Mouse (Mus musculus): Measurements from ENCODE around the gene Ciz1.

Gene Ciz1

DNA sequence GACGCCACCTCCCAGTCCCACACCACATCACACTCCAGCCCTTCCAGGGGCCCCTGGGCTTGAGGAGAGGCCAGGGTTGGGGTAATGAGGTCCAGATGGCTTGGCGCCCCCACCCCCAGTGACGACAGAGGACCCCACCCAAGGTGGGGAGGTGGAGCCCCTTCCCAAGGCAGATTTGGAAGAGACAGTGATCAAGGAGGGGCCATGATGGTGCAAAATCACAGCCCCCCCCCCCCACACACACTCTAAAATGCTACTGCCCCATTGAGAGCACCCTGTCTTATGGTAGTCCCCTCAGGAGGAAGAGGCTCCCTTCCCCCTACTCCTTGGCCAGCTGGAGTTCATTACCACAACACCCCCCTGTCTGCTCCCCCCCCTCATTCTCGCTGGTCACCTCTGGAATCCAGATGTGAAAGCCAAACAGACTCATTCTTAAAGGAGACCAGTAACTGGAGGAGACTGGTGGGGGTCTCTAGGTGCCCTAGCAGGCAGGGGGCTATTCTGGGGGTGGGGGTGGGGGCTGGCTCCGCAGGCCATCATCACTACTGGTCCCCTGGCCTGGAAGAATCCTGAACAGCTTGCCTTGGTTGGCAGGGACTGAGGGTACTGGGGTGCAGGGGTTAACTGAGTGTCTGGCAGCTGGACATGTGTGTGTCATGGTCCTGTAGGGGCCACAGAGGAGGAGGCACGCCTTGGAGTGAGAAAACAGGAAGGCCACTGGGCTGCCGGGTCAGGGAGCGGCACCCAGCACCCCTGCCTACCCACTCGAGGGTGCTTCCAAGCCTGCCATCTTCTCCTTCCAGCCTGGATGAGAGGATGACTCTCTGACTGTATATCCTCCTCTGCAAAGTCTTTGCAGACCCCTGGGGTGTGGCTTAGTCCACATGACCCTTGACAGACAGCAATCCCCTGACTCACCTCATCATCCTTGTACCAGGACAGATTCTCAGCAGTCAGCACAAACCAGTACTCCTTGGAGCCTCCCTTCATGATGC lies 32.2 kb upstream of the Ciz1 start:
- DNase-seq (ENCODE audit: low spot score), result no peak

DNA sequence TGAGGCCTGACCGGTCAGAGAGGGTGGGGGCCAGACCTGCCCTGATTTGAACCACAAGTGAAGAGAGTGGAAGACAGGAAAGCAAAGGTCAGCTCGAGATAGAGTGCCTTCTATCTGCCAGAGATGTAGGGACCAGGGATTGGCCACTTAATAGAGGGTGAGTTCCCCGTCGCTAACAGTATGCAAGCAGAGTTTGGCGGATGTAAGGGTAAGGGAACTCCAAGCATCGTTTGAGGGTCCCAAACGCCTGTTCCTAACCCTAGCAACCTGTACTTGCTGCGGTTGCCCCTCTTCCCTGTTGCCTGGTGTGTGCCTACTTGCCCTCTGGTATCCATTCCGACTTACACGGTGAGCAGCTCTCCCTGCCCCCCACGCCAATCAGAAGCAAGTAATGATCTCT lies 31.4 kb upstream of the Ciz1 start:
- no peak for DNase-seq (ENCODE audit: low spot score)

DNA sequence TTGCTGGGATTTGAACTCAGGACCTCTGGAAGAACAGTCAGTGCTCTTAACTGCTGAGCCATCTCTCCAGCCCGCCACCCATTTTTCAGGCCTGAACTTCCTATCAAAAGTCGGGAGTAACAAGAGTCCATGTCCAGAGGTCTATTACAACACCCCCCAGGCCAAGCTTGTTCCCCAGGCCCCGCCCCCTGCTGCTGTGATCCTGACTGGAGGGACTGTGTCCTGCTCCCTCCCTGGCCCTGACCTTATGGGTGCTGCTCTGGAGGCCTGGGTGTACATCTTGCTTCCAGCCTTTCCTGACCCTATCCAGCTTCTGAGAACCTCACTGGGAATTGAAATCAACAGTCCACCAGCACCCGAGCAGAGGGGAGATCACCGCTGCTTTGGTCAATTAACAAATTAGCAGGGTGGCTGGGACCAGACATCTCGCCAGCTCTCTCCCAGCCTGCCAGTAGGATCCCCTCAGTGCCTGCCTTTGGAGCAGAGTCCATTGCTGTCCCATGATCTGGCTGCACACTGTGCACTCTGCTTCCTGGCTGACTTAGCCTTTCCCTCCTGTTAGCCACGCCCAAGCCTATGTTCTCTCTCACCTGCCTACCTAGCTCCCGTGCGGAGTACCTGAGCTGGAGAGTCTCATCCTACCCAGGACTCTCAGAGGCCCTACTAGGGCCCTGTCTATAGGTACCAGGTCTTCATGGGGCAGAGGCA lies 30.4 kb upstream of the Ciz1 start:
- no peak for DNase-seq (ENCODE audit: low spot score)

DNA sequence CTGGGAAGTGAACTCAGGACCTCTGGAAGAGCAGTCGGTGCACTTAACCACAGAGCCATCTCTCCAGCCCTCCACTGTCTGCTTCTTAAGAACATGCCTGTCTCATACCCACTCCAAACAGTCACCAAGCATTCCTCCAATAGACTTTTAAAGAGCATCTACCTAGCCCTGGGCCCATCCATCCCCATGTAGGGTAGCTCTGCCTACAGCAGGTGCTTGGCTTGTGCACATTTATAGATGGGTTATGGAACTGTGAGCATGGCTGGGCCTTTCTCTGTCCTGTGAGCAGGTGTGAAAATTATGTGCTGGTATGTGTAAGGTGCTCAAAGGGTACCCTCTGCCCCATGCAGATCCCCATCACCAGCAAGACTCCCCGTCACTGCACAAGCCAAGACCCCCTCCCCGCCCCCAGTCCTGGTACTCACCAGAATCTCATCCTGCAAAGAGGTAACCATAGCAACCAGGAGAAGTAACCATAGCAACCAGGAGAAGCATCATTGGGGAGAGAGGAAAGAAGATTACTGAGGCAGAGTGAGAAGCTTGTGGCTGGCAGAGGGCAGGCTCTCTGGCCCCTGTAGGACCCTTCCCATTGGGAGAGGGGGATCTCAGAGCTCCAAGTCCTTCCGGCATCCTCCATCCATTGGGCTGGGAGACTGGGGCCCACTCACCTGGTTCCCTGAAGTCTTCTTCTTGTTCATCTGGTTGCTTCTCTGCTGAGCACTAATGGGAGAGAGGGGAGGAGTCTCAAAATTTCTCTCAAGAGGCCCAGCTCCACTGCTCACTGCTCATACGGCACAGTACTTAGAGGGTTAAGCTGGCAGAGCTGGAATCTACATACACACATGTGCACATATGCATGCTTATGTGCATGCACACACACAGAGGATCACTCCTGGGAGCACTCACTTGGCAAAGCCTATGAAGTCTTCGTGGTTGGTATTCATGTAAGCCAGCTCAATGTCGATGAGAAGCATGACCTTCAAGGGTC lies 29.1 kb upstream of the Ciz1 start:
- DNase-seq (ENCODE audit: low spot score), result no peak

DNA sequence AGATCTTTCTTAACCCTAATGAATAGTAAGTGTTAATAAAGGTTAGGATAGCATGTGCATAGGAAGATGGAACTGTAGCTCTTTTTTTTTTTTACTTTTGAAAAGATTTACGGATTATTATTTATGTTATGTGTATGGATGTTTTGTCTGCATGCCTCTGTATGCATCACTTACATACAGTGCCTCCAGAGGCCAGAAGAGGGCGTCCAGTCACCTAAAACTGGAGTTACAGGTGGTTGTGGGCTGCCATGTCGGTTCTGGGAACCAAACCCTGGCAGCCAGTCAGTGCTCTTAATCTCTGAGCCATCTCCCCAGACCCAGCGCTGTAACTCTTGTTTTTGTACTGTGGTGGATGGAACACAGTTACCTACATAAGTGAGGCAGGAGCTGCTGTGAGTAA lies 27.8 kb upstream of the Ciz1 start:
- no peak for DNase-seq (ENCODE audit: low spot score)

DNA sequence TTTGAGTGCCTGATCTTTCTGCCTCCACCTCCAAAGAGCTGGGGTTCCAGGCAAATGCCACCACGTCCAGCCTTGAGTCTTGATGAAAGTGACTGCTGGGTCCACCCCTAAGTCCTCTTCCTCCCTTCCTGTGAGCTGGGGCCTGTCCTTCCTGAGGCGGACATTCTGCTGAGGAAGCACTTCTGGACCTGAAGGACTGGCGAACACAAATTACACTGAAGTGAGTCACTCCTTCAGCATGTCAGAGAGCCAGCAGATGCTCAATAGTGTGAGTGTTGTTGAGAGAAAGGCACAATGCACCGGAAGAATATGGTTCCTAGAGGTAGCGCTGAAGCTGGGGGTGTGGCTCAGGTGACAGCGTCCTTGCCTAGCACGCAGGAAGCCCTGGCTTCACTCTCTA lies 26.8 kb upstream of the Ciz1 start:
- DNase-seq (ENCODE audit: low spot score), result no peak

DNA sequence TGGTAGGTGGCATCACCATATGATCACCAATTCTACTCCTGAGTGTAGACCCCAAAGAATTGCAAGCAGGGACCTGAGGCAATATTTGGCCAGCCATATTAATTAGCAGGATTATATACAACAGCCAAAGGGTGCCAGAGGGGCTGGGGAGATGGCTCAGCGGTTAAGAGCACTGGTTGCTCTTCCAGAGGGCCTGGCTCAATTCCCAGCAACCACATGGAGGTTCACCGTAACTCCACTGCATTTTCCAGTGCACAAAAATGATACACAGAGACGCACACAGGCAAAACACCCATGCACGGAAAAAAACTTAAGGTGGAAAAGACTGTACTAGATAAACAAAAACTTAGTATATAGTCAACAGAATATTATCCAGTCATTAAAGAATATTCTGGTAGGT lies 24.9 kb upstream of the Ciz1 start:
- DNase-seq (ENCODE audit: low spot score), result no peak

DNA sequence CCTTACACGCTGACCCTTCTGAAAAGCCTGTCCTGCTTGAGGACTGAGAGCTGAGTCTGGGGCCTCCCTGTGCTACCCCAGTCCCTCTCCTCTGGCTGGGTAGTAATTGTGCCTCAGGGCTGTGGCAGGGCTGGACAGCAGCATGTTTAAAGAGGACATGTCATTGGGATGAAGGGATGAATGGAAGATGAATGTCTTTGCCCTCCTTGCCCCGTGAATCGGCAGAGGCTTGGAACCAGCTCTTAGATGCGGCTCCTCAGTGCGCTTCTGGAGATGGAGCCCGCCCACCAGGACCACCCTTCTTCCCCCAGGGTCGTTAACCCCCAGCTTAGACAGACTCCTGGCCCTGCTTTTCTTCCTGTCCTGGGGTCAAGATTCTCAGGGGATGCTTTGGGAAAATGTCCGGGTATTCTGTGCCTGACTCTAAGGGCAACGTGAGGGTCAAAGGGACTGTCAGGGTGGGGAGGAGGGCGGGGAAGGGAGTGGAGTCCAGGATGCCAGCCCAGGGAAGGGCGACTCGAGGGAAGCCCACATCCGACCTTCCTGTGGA lies 23.1 kb upstream of the Ciz1 start:
- DNase-seq (ENCODE audit: low spot score), result no peak

DNA sequence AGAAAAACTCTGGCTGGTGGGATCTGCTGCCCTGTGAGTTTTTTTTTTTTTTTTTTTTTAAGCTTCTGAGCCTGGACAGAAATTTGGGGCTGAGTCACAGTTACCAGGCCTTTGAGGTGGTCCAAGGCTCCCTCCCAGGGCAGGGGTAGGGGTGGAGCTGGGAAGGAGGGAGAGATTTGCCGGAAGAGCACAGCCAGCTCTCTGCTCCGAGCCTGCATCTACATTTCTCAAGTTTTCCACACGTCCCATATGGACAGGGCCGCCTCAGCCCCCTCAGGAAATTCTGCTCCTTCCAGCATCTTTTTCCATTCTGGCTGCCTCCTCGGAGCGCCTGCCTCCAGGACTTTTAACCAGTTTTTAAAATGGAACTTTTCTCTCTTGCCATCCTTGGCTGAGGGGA lies 22.6 kb upstream of the Ciz1 start:
- no peak for DNase-seq (ENCODE audit: low spot score)

DNA sequence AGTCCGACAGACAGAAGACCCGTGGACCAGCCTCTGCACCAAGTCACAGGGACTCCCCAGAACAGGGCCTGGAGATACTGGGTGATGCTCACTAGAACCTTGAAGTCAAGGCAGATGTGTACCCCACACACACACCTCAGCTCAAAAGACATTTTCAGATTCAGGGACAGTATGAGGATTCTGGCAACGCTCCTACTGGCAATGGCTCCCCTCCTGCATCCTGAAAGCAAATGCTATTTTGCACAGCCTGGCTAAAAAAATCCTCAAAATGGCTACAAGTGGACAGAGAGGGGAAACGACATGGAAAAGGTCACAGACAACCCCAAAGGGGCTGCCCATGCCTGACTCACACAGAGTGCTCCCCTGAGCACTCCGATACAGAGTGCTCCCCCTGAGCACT lies 20.0 kb upstream of the Ciz1 start:
- DNase-seq (ENCODE audit: low spot score), result no peak

DNA sequence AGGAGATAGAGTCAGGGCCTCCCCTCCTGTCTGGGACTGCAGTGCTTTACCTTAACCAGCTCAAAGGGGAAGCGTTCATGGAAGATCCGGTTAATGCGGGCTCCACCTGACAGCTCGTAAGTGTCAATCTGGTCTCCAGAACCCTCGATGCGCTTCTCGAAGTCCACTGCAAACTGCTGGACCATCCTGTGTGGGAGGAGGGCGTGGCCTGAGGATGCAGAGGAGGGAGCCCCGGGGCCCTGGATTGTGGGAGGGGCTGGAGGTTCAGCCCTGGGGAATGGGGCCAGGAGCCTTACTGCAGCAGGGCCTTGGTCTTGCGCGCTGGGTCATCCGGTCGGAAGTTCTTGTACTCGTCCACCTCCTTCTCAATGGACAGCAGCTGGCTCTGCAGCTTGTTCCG lies 16.2 kb upstream of the Ciz1 start:
- no peak for DNase-seq (ENCODE audit: low spot score)

DNA sequence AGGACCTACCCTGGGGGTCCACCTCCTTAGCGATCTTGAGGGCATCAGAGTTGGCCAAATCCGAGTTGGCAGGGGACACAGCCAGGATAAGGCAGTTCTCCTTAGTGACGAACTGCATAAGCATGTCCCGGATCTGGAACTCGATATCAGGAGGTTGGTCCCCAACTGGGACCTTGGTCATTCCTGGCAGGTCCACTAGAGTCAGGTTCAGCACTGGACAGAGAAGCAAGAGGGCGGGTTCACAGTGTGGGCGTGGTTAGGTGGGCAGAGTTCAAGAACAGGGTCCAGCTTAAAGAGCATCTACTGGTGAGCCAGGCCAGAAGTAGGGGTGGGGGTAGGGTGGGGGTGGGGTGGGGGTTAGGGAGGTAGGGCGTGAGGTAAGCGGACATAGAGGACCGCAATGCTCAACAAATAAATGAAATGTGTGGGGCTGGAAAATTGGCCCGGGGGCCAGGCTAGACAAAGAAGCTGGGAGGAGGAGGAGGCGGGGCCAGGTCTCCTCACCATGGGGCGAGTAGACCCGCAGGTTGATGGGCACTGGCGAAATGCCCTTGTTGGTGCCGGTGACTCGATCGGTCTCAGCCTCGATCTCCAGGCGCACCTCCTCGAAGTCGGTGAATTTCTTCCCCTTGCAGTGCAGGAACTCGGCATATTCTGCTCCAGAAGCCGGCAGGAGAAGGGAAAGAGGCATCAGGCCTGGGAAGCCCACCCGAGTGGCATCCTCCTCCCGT lies 12.1 kb upstream of the Ciz1 start:
- no peak for DNase-seq (ENCODE audit: low spot score)

DNA sequence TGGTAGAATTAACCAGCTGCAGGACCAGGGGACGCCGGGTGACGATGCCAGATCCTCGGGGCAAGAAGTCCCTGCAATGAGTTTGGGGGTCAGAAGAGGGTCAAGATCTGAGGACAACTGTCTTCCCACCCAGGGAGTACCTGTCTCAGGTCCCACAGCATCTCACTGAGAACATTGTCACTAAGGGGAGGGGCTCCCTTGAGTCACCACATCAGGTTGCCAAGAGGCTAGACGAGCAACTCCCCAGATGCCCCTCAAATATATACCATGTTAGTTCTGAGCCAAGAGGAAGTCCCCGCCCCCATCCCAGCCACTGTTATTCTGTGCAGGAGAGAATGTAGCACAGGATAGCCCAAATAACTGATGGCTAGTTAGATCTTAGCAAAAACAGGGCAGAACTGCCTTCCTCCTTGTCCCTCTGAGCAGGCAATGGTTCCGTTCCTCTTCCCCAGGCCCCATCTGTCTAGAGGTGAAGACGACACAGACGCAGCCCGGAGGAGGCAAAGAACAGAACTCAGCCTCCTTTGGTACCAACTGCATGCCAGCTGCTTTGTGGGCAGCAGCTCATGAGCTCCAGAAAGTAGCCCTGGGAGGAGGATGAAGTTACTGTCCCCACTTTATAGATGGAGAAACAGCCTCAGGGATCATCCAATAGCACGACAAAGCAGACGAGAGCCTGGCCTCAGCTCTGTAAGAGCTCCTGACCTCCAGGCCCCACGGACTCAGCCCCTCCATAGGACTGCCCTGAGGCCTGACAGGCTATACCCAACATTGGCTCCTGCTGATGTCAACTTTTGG lies 11.1 kb upstream of the Ciz1 start:
- no peak for DNase-seq (ENCODE audit: low spot score)

DNA sequence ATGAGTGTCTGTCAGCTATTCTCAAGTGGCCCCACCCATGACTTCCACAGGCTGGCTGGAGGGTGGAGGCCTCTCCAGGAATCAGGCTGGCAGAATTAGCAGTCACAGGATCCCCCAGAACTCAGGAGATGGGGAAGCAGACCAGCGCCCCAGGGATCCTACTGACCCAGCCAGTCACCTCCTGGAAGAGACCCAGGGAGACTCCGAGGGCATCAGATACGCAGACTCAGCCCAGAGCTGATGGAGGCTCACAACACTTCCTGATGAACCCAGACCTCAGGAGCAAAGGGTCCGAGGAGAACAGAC lies 10.5 kb upstream of the Ciz1 start:
- no peak for DNase-seq (ENCODE audit: low spot score)

DNA sequence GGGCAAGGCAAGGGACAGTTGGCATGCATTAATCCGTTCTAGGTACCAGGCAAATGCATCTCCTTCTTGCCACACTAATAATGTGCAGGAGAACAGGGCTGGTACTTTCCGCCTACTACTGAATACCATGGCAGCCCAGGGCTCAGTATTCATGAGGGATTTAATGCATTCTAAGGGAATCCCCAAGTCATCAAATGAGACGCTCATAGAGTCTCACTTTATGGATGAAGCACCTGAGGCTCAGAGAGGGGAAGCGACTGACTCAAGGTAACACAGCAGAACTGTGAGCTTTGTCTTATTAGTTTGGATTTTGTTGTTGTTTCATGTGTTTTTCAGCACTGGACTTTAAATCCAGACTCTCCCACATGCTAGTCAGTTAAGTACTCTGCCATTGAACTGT lies 10.1 kb upstream of the Ciz1 start:
- DNase-seq (ENCODE audit: low spot score), result no peak

DNA sequence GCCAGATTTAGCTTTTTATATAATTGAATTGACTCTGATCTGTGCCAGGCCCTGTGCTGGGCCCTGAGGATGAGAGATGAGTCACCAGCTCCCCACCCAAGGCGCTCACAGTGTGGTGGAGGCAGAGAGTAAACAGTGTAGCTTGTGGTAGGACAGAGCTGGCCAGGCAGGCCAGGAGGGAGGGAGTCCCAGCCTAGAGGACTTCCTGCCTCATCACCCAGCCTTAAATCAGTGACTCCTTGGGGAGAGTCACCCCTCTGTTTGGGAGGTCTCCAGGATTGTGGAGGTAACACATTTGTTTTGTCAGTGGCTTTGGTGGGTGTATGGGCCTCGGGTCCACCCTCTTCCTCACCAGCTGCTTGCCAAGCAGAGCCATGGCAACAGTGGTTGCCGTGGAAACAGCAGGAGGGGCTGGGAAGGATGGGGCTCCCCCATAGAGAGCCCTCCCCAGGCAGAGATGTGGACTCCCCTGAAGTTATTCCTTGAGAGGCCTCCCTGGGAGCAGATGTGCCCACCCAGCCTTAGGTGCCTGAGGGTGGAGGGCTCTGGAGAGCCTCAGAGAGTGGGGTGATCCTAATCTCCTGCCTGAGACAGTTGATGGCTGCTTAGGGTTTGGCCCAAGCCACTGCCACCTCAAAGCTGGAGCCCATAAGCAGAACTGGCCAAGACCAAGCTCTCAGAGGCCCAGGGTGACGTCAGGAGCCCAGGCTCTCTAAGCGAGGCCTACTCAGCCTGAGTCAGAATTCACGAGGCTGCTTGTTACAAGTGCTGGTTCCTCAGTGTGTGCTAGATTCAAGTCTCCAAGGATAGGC lies 9.4 kb upstream of the Ciz1 start:
- no peak for DNase-seq (ENCODE audit: low spot score)

DNA sequence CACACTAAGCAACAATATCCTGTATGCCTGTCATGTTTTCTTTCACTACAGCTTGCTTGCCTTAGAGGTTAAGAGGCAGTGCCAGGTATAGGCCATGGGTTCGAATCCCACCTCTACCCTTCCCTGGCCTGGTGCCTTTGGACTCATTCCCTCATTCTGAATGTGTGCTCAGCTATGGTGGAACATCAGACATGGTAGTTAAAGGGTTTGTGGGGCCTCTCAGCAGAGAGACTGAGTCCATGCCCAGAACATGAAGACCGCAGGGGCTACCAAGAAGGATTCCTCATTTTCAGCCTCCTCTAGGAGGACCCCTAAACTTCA lies 8.8 kb upstream of the Ciz1 start:
- DNase-seq (ENCODE audit: low spot score), result no peak

DNA sequence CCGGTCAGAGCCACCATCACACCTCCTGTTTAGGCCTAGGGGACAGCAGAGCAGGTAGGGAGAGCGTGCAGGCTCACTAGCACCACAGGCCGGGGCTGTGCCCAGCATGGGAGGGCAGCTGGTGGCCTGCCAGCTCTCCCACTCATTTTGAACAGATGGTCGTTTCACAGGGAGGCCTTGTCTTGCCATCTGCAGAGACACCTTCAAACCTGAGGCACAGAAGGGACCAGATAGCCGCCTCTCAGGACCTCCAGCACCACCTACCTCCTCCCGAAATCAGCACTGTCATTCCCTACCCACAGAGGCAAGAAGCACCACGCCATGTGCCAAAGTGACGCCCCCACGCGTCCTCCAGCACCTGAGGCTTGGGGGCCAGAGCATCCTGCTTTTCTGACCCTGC lies 8.1 kb upstream of the Ciz1 start:
- DNase-seq (ENCODE audit: low spot score), result no peak

DNA sequence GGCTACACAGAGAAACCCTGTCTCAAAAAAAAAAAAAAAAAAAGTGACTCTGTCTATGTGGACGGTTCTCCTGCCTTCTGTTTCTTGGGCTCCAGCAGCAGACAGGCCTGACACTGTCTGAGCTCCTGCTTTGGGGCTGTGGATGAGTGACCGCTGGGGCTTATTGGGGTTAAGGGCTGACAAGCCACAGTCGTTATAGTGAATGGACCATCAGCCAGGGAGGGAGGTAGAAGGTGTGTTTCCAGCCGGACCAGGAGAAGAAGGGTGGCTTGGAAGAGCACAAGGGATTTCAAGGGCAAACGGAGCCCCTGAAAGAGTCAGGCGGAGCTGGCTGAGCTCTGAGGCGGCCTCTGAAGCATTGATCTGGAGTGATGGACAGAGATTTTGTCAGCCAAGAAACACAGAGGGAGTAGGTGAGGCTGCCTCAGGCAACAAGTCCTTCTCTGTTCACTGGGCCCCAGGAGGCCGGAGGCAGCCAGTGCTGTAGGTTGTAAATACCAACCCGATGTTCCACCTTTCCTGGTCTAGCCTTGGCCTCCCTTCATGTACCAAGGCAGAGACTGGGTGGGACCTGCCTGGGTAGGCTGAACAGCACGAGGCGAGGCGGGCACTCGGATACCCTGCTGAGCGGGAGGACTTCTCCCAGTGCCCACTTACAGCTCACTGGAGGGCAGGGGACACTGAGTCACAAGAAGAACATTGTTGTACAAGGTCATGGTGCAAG lies 7.4 kb upstream of the Ciz1 start:
- no peak for DNase-seq (ENCODE audit: low spot score)

Data from spleen, adult 12 weeks (tissue).